Mouse (Mus musculus): ENCODE measurements at regions not wholly inside any gene's neighbourhood (a gene's known extent, or its start where the extent isn't known, plus 50 kb on each side); places are given as distances from the start of the nearest gene placed in this dataset.

GRCm38 (mm10) chr4:12277949-12278348, 106.1 kb upstream of the Fam92a start:
- no peaks in the 10 kb centered on the region for H3K4me1 ChIP-seq (replicated peaks; ENCODE audit: insufficient read depth, low read length)
- no peaks in the 10 kb centered on the region for H3K36me3 ChIP-seq (ENCODE audit: insufficient read depth, low read length)
- 85% methylated on average over 3 of the region's 3 CpGs for WGBS
- H3K27ac ChIP-seq = no peak overlapping the region
- no peaks in the 10 kb centered on the region for H3K27me3 ChIP-seq (ENCODE audit: insufficient read depth, low read length)
- DNase-seq (ENCODE audit: low spot score) (no peak), ATAC-seq (replicated peaks; ENCODE audit: low FRiP score, low read depth) (no peak)
- H3K4me2 ChIP-seq (ENCODE audit: low read length) = no peak overlapping the region
- TF ChIP-seq CTCF (IDR thresholded peaks at IDR 0.05; ENCODE audit: low read depth) = no peak
- no peak overlapping the region for H3K4me3 ChIP-seq (replicated peaks; ENCODE audit: low read depth, low read length)
- no peaks in the 10 kb centered on the region for H3K9me3 ChIP-seq (replicated peaks; ENCODE audit: low read length)
- no peak overlapping the region for H3K9ac ChIP-seq (ENCODE audit: low read depth, low read length)

GRCm38 (mm10) chr4:12273369-12273768, 101.6 kb upstream of the Fam92a start:
- no peak overlapping the region for H3K4me3 ChIP-seq (replicated peaks; ENCODE audit: low read depth, low read length)
- no peak overlapping the region for H3K27ac ChIP-seq
- H3K4me2 ChIP-seq (ENCODE audit: low read length) = no peak overlapping the region
- no peaks in the 10 kb centered on the region for H3K27me3 ChIP-seq (ENCODE audit: insufficient read depth, low read length)
- no peak for DNase-seq (ENCODE audit: low spot score)
- H3K4me1 ChIP-seq (replicated peaks; ENCODE audit: insufficient read depth, low read length) = no peaks in the 10 kb centered on the region
- no peaks in the 10 kb centered on the region for H3K9me3 ChIP-seq (replicated peaks; ENCODE audit: low read length)
- H3K9ac ChIP-seq (ENCODE audit: low read depth, low read length) = no peak overlapping the region
- H3K36me3 ChIP-seq (ENCODE audit: insufficient read depth, low read length) = no peaks in the 10 kb centered on the region
- 78% methylated on average over 6 of the region's 6 CpGs for WGBS
- no peak for ATAC-seq (replicated peaks; ENCODE audit: low FRiP score, low read depth)
- no peak for TF ChIP-seq CTCF (IDR thresholded peaks at IDR 0.05; ENCODE audit: low read depth)

GRCm38 (mm10) chr4:12272914-12273313, 101.1 kb upstream of the Fam92a start:
- TF ChIP-seq CTCF (IDR thresholded peaks at IDR 0.05; ENCODE audit: low read depth) = no peak
- Histone ChIP-seq H3K4me1 (replicated peaks; ENCODE audit: insufficient read depth, low read length) (no peaks in the 10 kb centered on the region), H3K9me3 (replicated peaks; ENCODE audit: low read length) (no peaks in the 10 kb centered on the region), H3K27me3 (ENCODE audit: insufficient read depth, low read length) (no peaks in the 10 kb centered on the region), H3K4me3 (replicated peaks; ENCODE audit: low read depth, low read length) (no peak overlapping the region), H3K27ac (no peak overlapping the region), H3K36me3 (ENCODE audit: insufficient read depth, low read length) (no peaks in the 10 kb centered on the region), H3K4me2 (ENCODE audit: low read length) (no peak overlapping the region), H3K9ac (ENCODE audit: low read depth, low read length) (no peak overlapping the region)
- DNase-seq (ENCODE audit: low spot score) (no peak), ATAC-seq (replicated peaks; ENCODE audit: low FRiP score, low read depth) (no peak)
- 69% methylated on average over 6 of the region's 6 CpGs for WGBS

- Histone ChIP-seq H3K4me2 (ENCODE audit: low read length) (no peak overlapping the region), H3K4me3 (replicated peaks; ENCODE audit: low read depth, low read length) (no peak overlapping the region), H3K9ac (ENCODE audit: low read depth, low read length) (no peak overlapping the region), H3K9me3 (replicated peaks; ENCODE audit: low read length) (no peaks in the 10 kb centered on the region), H3K36me3 (ENCODE audit: insufficient read depth, low read length) (no peaks in the 10 kb centered on the region), H3K4me1 (replicated peaks; ENCODE audit: insufficient read depth, low read length) (no peaks in the 10 kb centered on the region), H3K27me3 (ENCODE audit: insufficient read depth, low read length) (no peaks in the 10 kb centered on the region), H3K27ac (no peak overlapping the region)
- ATAC-seq (replicated peaks; ENCODE audit: low FRiP score, low read depth) (no peak), DNase-seq (ENCODE audit: low spot score) (no peak)
- no peak for TF ChIP-seq CTCF (IDR thresholded peaks at IDR 0.05; ENCODE audit: low read depth)
- WGBS = 74% methylated on average over 6 of the region's 6 CpGs
These were observed 100.6 kb upstream of the Fam92a start for GRCm38 (mm10) chr4:12272378-12272777.

- Histone ChIP-seq H3K9me3 (replicated peaks; ENCODE audit: low read length) (no peaks in the 10 kb centered on the region), H3K27me3 (ENCODE audit: insufficient read depth, low read length) (no peaks in the 10 kb centered on the region), H3K4me2 (ENCODE audit: low read length) (no peak overlapping the region), H3K36me3 (ENCODE audit: insufficient read depth, low read length) (no peaks in the 10 kb centered on the region), H3K27ac (no peak overlapping the region), H3K4me3 (replicated peaks; ENCODE audit: low read depth, low read length) (no peak overlapping the region), H3K4me1 (replicated peaks; ENCODE audit: insufficient read depth, low read length) (no peaks in the 10 kb centered on the region), H3K9ac (ENCODE audit: low read depth, low read length) (no peak overlapping the region)
- DNase-seq (ENCODE audit: low spot score) = no peak
- no peak for ATAC-seq (replicated peaks; ENCODE audit: low FRiP score, low read depth)
- no peak for TF ChIP-seq CTCF (IDR thresholded peaks at IDR 0.05; ENCODE audit: low read depth)
These were observed 91.9 kb upstream of the Fam92a start for GRCm38 (mm10) chr4:12263746-12264145.

- Histone ChIP-seq H3K4me1 (replicated peaks; ENCODE audit: insufficient read depth, low read length) (no peaks in the 10 kb centered on the region), H3K27ac (no peak overlapping the region), H3K4me3 (replicated peaks; ENCODE audit: low read depth, low read length) (no peak overlapping the region), H3K27me3 (ENCODE audit: insufficient read depth, low read length) (no peaks in the 10 kb centered on the region), H3K9ac (ENCODE audit: low read depth, low read length) (no peak overlapping the region), H3K4me2 (ENCODE audit: low read length) (no peak overlapping the region), H3K36me3 (ENCODE audit: insufficient read depth, low read length) (no peaks in the 10 kb centered on the region), H3K9me3 (replicated peaks; ENCODE audit: low read length) (no peaks in the 10 kb centered on the region)
- ATAC-seq (replicated peaks; ENCODE audit: low FRiP score, low read depth) = no peak
- no peak for TF ChIP-seq CTCF (IDR thresholded peaks at IDR 0.05; ENCODE audit: low read depth)
- no peak for DNase-seq (ENCODE audit: low spot score)
- WGBS = 88% methylated on average over 10 of the region's 10 CpGs
These were observed 91.4 kb upstream of the Fam92a start for GRCm38 (mm10) chr4:12263197-12263596.

- Histone ChIP-seq H3K27ac (no peak overlapping the region), H3K4me2 (ENCODE audit: low read length) (no peak overlapping the region), H3K4me1 (replicated peaks; ENCODE audit: insufficient read depth, low read length) (no peaks in the 10 kb centered on the region), H3K9me3 (replicated peaks; ENCODE audit: low read length) (no peaks in the 10 kb centered on the region), H3K36me3 (ENCODE audit: insufficient read depth, low read length) (no peaks in the 10 kb centered on the region), H3K27me3 (ENCODE audit: insufficient read depth, low read length) (no peaks in the 10 kb centered on the region), H3K4me3 (replicated peaks; ENCODE audit: low read depth, low read length) (no peak overlapping the region), H3K9ac (ENCODE audit: low read depth, low read length) (no peak overlapping the region)
- TF ChIP-seq CTCF (IDR thresholded peaks at IDR 0.05; ENCODE audit: low read depth) = no peak
- DNase-seq (ENCODE audit: low spot score) (no peak), ATAC-seq (replicated peaks; ENCODE audit: low FRiP score, low read depth) (no peak)
These were observed 76.2 kb upstream of the Fam92a start for GRCm38 (mm10) chr4:12247994-12248393.

Measured in kidney, postnatal 0 days (tissue).